Mouse (Mus musculus) layer of hippocampus, adult 8-10 months (tissue): ENCODE data around the gene Ccdc127. TPM values are rescaled to one million over a fixed set of nuclear protein-coding genes. Genes with fewer than 3 reads are reported as not detected.

ENCODE experiments used
- DNase-seq, 2 experiments: peaks; one replicate each; pipeline ENCODE4 v3.0.0; 2022; ENCODE audit warnings: low spot score in 2 of 2
- microRNA-seq, 2 experiments: library from miRNA; unstranded; fragments of <30 nt; microRNA quantifications; one replicate each; pipeline ENCODE4 v1.2.0; 2022
- total RNA-seq, 4 experiments: library from RNA; stranded (reverse); gene quantifications; 2 replicates each; pipeline ENCODE4 v1.2.4; 2022

Ccdc127 gene
- total RNA-seq, 4 experiments from 2014 or later = 73.7 to 101 (median 82.6) TPM

GRCm38 (mm10) chr13:74389730-74390129 is 39.6 kb downstream of the Ccdc127 start:
- DNase-seq = no peak

GRCm38 (mm10) chr13:74390371-74390990 is 40.4 kb downstream of the Ccdc127 start, which contains the start of gene Zfp72:
Gene Zfp72, minus strand, starts transcription at chr13:74390836.
- DNase-seq = peak; percentile 74 to 79

- DNase-seq = no peak
Measured at GRCm38 (mm10) chr13:74391156-74391555, 41.0 kb downstream of the Ccdc127 start.

DNA sequence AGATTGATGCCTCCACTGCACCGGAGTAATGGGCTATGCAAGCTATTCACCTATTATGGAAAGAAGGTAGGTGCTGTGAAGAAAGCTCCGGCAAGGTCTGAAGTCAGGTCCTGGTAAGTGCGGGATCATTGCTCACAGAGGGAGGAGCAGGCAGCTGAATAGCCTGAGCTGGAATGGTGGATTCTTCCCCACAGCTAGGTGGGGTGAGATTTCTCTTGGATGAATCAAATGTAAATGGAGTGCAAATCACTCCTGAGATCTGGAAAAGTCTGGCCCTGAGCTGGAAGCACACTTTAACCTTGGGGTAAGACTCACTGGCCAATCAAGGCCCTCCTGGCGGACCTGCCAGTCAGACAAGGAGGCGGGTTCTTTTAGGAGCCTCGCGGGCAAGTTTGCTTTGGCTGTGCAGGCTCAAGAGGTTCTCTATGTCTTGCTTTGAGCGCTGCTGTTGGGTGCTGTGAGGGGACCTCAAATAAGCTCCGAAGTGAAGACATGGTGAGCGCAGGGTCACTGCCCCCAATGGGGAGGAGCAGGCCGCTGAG is 49.3 kb downstream of the Ccdc127 start, which contains the start of gene Ftl1-ps1:
Gene Ftl1-ps1 (plus strand): TSS at position 397 of the 542 bp plus-strand sequence.
- DNase-seq = no peak

Small RNAs within 50 kb of the gene (microRNA-seq; reads per million reads assigned to microRNA genes)
- gene Mir692-3 = 0 reads per million in 2 experiments

Other genes starting within 250 kb of the Ccdc127 start
- gene Slc9a3, start 228.9 kb upstream of the Ccdc127 start, total RNA-seq = 1 to 10 TPM; 1.4 to 2.4 (median 1.8) TPM
- 10 to 100 TPM; 65.6 to 78.6 (median 73.8) TPM for gene Exoc3, start 141.6 kb upstream of the Ccdc127 start, total RNA-seq
- gene Ahrr, start 58.0 kb upstream of the Ccdc127 start, total RNA-seq = 1 to 10 TPM in 1 of 4 experiments, under 1 TPM in 3; 0.67 to 1.4 (median 0.81) TPM
- 10 to 100 TPM; 64.8 to 75.6 (median 72.1) TPM for gene Pdcd6, start 32.7 kb upstream of the Ccdc127 start, total RNA-seq
- gene Sdha, start within 50 bp of the Ccdc127 start, total RNA-seq = 100 to 1,000 TPM; 336 to 349 (median 340) TPM
- gene Lrrc14b, start 13.7 kb downstream of the Ccdc127 start, total RNA-seq = under 1 TPM in 2 of 4 experiments, not detected in 2; 0.41 to 0.43 TPM
- gene Zfp72, start 40.5 kb downstream of the Ccdc127 start, total RNA-seq = 1 to 10 TPM; 4.0 to 6.5 (median 5.4) TPM
- 100 to 1,000 TPM; 137 to 280 (median 208) TPM for gene Ftl1-ps1, start 49.4 kb downstream of the Ccdc127 start, total RNA-seq
- 1 to 10 TPM; 3.9 to 7.5 (median 6.9) TPM for gene Zfp825, start 143.7 kb downstream of the Ccdc127 start, total RNA-seq